Mouse (Mus musculus) brain, embryonic 14.5 days (tissue): ENCODE data around the gene Fbrsl1.

Experiments
- CTCF ChIP-seq: fragments of 200-500 bp; IDR thresholded peaks from 2 replicates; pipeline ENCODE4 v1.5.1; 2012; ENCODE audit warnings: inconsistent platforms, mild to moderate bottlenecking, moderate library complexity, borderline replicate concordance; ENCODE audit not compliant: insufficient read depth, insufficient read length; ENCODE audit errors: extremely low read depth
- POLR2A ChIP-seq: fragments of 200-500 bp; IDR thresholded peaks from 2 replicates; pipeline ENCODE4 v1.6.1; 2012; ENCODE audit warnings: mild to moderate bottlenecking, inconsistent platforms, borderline replicate concordance; ENCODE audit not compliant: poor library complexity, insufficient read depth, insufficient read length, severe bottlenecking; ENCODE audit errors: extremely low read depth

GRCm38 (mm10) chr5:110444509-110444908 lies 3.8 kb downstream of the Fbrsl1 start:
- TF ChIP-seq CTCF (no peak), POLR2A (no peak)
